Mouse (Mus musculus): ENCODE results near the gene Ell2.

The Ell2 gene

DNA sequence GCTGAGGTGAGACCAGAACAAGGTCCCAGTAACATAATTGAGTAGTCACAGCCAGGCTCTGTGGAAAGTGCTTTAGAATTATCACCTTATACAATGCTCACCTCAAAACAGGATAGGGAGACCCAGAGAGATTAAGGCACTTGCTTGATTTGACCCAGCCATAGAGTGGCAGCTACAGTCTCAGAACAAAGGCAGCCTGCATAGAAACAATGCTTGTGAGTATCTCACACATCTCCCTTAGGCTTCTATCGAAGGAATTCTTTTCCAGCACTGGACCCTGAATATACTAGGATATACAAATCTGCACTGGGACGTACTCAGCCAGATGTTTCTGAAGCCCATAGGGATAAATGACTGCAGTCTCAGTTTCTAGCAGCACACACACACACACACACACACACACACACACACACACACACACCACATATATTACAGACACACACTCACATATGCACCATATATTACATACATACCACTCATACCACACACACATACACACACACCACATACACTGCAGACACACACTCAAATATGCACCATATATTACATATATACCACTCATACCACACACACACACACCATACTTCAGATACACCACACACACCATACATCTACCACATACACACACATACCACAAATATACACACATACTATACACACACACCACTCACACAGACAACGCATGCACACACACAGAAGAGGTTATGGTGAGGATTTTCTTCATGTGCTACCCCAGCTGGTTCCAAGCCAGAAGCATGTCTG, 112.6 kb downstream of the Ell2 start:
- DNase-seq = no peak

GRCm38 (mm10) chr13:75819898-75820297, 113.3 kb downstream of the Ell2 start:
- DNase-seq = no peak
